Mouse (Mus musculus) limb, embryonic 13.5 days (tissue): ENCODE results near the gene Gm42742. TPM values are rescaled to one million over a fixed set of nuclear protein-coding genes. Genes with fewer than 3 reads are reported as not detected.

Experiments
- ATAC-seq: fragments of 200-750 bp; cut with Nextera tagmentation; 2 replicates; pipeline ENCODE4 v1.8.0; 2017; ENCODE audit warnings: low read depth, moderate number of reproducible peaks, moderate TSS enrichment; ENCODE audit not compliant: low FRiP score
- H3K27ac ChIP-seq: fragments of 300-500 bp; sonication (generic); 2 replicates; pipeline ENCODE4 v1.5.1; 2015; ENCODE audit warnings: inconsistent platforms, mild to moderate bottlenecking, moderate library complexity
- H3K27me3 ChIP-seq: fragments of 300-500 bp; sonication (generic); 2 replicates; pipeline ENCODE4 v1.6.1; 2015; ENCODE audit warnings: mild to moderate bottlenecking, inconsistent platforms
- H3K36me3 ChIP-seq: fragments of 300-500 bp; sonication (generic); 2 replicates; pipeline ENCODE4 v1.6.1; 2015; ENCODE audit warnings: inconsistent platforms, mild to moderate bottlenecking, moderate library complexity
- H3K4me1 ChIP-seq: fragments of 300-500 bp; sonication (generic); 2 replicates; pipeline ENCODE4 v1.6.1; 2015; ENCODE audit warnings: inconsistent platforms
- H3K4me2 ChIP-seq: fragments of 300-500 bp; sonication (generic); replicated peaks from 2 replicates; pipeline ENCODE4 v1.6.1; 2015; ENCODE audit warnings: inconsistent platforms, mild to moderate bottlenecking, moderate library complexity
- H3K4me3 ChIP-seq: fragments of 300-500 bp; sonication (generic); 2 replicates; pipeline ENCODE4 v1.5.1; 2015; ENCODE audit warnings: moderate library complexity, mild to moderate bottlenecking, inconsistent platforms
- H3K9ac ChIP-seq: fragments of 300-500 bp; sonication (generic); 2 replicates; pipeline ENCODE4 v1.6.1; 2015; ENCODE audit warnings: mild to moderate bottlenecking, inconsistent platforms
- H3K9me3 ChIP-seq: fragments of 300-500 bp; sonication (generic); 2 replicates; pipeline ENCODE4 v1.6.1; 2016; ENCODE audit warnings: inconsistent platforms
- WGBS: fragments of 180-500 bp; shearing (Covaris S2); methylation state at CpG from one replicate; pipeline ENCODE4 v1.1.7; 2015; 5-methylcytosine and 5-hydroxymethylcytosine counted together
- polyA plus RNA-seq: library from polyadenylated mRNA; unstranded; fragments of >200 nt; fragmentation: Nextera tagmentation; extraction: Ambion mirVana; gene quantifications from 2 replicates; pipeline ENCODE4 v1.2.1, GENCODE M21; 2015

The Gm42742 gene
- 52.2 and 64.8 TPM in 2 replicates for polyA plus RNA-seq

DNA sequence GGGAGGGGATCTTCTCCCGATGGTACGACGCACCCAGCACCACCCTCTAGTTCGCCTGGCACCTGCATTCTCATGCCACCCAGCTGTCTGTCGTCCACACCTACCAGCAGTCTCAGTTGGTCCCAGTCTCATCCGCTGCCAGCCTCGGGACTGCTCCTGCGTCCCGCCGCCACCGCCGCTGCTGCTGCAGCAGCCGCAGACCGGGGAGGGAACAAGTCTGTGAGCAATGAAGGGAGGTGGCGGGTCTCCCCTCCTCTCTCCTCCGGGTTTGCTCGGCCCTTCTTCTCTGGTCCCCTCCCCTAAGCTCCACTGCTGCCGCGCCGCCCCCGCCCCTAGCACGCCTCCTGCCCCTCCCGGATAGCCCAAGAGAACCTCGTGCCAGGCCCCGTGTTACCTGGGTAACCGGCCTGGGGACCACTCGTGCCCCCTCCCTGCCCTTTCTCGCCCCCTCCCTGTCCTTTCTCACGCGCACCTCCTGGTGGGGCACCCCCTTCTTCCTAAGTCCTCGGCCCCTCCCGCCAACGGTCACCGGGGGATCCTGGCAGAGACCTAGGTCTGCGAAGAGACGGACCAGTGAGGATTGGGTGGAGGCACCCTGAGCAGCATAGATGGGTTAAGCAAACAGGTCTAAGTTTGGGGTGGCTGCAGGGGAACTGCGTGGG lies at the start of gene Gm42742, which contains the start of gene Prrt2:
Gene Gm42742, minus strand, starts transcription at position 197 of the 662 bp plus-strand sequence.
Gene Prrt2, minus strand, starts transcription at position 311 of the 662 bp plus-strand sequence.
- Histone ChIP-seq H3K4me1 (peaks cover 76% of the 10 kb centered on the region), H3K27ac (peak within 1 kb of the TSS; percentile 82), H3K9ac (peak within 1 kb of the TSS; percentile 86), H3K36me3 (peaks cover 32% of the 10 kb centered on the region), H3K9me3 (no peaks in the 10 kb centered on the region), H3K27me3 (no peaks in the 10 kb centered on the region), H3K4me3 (peak within 1 kb of the TSS; percentile 66), H3K4me2 (peak within 1 kb of the TSS; percentile 98)
- peak; percentile 29 for ATAC-seq
- under 1% methylated on average over 32 of the region's 37 CpGs for WGBS

DNA sequence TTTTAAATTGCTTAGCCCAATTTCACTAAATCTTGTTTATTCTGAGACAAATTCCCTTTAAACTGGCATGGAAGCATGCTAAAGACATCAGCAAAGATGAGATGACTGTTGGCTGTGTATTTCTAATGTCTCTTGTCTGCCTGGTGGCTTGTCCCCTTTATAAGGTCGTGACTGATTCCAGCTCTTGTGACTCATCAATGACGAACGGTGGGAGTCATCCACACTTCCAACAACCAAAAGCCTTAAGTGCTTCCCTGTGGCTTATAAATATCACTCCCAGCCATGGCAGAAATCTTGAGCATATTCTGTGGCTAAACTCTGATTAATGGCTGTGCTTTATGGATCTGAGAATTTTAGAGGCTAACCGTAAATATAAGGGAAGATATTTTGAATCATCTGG lies 45.4 kb upstream of the Gm42742 start:
- 73% methylated on average over 4 of the region's 4 CpGs for WGBS
- H3K4me1 ChIP-seq: no peaks in the 10 kb centered on the region
- H3K9me3 ChIP-seq: no peaks in the 10 kb centered on the region
- H3K4me3 ChIP-seq: no peak overlapping the region
- no peak for ATAC-seq
- H3K9ac ChIP-seq: no peak overlapping the region
- H3K4me2 ChIP-seq: no peak overlapping the region
- no peaks in the 10 kb centered on the region for H3K36me3 ChIP-seq
- H3K27me3 ChIP-seq: no peaks in the 10 kb centered on the region
- no peak overlapping the region for H3K27ac ChIP-seq

DNA sequence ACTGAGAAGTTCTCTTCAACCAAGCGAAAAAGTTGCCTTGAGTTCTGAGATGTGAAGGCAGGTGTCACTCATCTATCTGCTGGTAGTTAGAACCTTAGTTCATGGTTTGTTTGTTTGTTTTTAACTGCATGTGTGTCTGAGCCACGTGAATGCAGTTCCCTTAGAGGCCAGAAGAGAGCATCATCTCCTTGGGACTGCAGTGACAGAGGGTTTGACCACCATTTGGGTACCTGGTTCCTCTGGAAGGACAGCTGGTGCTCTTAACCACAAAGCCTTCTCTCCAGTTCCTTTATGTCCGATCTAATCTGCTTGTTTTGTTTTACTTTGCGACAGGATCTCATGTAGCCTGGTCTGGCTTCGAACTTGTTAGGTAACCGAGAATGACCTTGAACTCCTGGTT lies 44.6 kb upstream of the Gm42742 start:
- Histone ChIP-seq H3K4me1 (no peaks in the 10 kb centered on the region), H3K36me3 (no peaks in the 10 kb centered on the region), H3K4me2 (no peak overlapping the region), H3K4me3 (no peak overlapping the region), H3K9me3 (no peaks in the 10 kb centered on the region), H3K27me3 (no peaks in the 10 kb centered on the region), H3K9ac (no peak overlapping the region), H3K27ac (no peak overlapping the region)
- 86% methylated on average over 6 of the region's 6 CpGs for WGBS
- ATAC-seq: no peak

DNA sequence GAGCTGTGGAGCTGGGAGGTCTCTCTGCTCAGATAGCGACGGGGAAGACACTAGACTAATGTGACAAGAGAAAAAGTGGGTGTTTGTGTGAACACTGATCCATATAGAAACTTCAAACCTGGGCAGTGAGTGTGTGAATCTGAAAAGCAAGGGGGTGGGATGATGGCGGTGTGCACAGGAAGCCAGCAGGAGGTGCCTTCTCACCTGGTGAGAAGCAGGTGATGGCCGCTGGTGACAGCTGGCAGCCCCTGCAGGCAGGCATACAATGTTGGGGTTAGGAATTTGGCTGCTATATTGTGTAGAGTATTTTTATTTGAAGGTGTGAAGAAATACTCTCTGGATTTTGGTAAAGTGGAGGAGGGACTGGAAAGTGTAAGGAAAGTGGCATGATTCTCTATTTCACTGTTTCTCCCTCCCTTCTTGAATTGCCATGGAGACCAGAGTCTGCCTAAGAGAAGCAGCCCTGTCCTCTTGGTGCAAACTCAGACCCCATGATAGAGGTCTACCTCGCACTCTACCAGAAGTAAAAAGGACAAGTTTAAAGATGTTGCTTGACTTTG lies 34.2 kb upstream of the Gm42742 start:
- H3K4me3 ChIP-seq: no peak overlapping the region
- no peaks in the 10 kb centered on the region for H3K9me3 ChIP-seq
- no peak overlapping the region for H3K4me2 ChIP-seq
- peaks cover 6% of the 10 kb centered on the region for H3K27me3 ChIP-seq
- H3K36me3 ChIP-seq: no peaks in the 10 kb centered on the region
- no peak for ATAC-seq
- no peaks in the 10 kb centered on the region for H3K4me1 ChIP-seq
- H3K27ac ChIP-seq: no peak overlapping the region
- no peak overlapping the region for H3K9ac ChIP-seq
- 76% methylated on average over 5 of the region's 5 CpGs for WGBS

DNA sequence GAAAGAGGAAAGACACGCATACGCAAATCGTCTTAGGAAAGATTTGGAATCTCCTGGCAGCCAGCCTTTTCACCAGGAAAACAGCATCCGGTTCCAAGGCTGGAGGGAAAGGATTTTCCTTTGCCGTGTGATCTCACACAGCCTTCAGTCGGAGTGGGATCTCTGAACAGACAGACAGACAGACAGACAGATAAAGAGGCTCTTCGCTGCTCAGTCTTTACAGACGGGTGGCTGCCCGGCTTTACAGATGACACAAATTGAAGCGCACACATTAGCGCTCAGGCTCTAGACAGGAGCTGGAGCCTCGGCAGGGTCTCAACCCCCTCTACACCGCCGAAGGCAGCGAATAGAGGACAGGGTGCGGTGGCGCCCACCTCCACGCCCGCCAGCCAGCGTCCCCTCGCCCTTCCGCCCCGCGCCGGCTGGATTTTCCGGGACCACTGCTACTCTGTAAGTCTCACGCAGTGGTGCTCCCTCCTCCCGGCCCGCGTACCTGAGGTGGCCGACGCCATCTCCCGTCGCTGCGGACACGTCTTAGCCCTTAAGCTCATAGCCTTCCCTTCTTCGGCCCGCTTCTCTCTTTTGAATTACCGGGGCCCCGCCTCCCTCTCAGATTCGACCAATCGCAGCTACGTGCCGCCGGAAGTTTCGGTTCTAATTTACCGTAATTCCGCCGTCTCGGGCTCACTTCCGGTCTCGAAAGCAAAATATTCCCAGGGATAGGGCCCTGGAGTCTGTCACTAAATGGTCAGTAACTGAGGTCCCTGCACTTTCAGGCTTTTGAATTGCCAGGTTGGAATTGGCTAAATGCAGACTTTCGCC lies 21.2 kb upstream of the Gm42742 start, which contains the start of gene Kif22:
Gene Kif22, minus strand, starts transcription at position 621 of the 822 bp plus-strand sequence.
- Histone ChIP-seq H3K27me3 (no peaks in the 10 kb centered on the region), H3K4me3 (peak within 1 kb of the TSS; percentile 86), H3K27ac (peak within 1 kb of the TSS; percentile 73), H3K9ac (peak within 1 kb of the TSS; percentile 90), H3K4me2 (peak within 1 kb of the TSS; percentile 89), H3K4me1 (peaks cover 20% of the 10 kb centered on the region), H3K9me3 (no peaks in the 10 kb centered on the region), H3K36me3 (peaks cover 20% of the 10 kb centered on the region)
- ATAC-seq: peak; percentile 86
- under 1% methylated on average over 53 of the region's 53 CpGs for WGBS

DNA sequence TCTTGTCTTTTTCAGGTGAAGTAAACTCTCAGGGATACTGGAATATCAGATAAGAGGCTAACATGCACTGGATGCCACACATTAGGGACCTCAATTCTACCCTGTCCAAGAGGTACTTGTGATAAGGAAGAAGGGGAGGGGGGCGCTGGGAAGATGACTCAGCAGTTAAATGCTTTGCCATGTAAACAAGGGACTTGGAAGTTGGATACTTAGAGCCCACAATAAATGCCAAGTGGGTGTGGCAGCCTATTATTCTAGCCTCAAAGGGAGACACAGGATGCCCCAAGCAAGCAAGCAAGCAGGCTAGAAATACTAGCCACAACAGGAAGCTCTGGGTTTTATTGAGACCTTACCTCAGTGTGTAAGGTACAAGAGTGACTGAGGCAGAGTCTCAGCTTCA lies 10.3 kb upstream of the Gm42742 start:
- H3K4me3 ChIP-seq: no peak overlapping the region
- H3K9ac ChIP-seq: no peak overlapping the region
- H3K36me3 ChIP-seq: peaks cover 83% of the 10 kb centered on the region
- H3K4me1 ChIP-seq: peaks cover 11% of the 10 kb centered on the region
- H3K27ac ChIP-seq: no peak overlapping the region
- H3K4me2 ChIP-seq: no peak overlapping the region
- WGBS: 82% methylated on average over 1 of the region's 1 CpGs
- H3K27me3 ChIP-seq: no peaks in the 10 kb centered on the region
- no peaks in the 10 kb centered on the region for H3K9me3 ChIP-seq
- no peak for ATAC-seq

DNA sequence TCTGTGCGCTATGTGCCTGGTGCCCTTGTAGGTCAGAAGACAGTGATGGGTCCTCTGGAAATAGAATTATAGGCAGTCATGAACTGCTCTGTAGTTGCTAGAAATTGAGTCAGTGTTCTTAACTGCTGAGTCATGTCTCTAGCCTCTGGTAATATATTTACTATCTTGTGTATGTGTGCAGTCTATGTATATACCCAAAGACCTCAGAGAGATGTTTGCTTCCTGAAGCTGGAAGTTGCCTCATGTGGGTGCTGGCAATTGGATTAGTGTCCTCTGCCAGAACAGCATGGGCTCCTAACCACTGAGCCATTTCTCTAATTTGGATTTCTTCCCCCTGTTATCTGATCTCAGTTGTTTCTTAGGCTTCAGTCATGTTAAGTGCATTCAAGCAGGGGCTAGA lies 9.3 kb upstream of the Gm42742 start:
- Histone ChIP-seq H3K9ac (no peak overlapping the region), H3K36me3 (peaks cover 74% of the 10 kb centered on the region), H3K27me3 (no peaks in the 10 kb centered on the region), H3K27ac (no peak overlapping the region), H3K9me3 (no peaks in the 10 kb centered on the region), H3K4me2 (no peak overlapping the region), H3K4me3 (no peak overlapping the region), H3K4me1 (peaks cover 11% of the 10 kb centered on the region)
- ATAC-seq: no peak
- 97% methylated on average over 1 of the region's 1 CpGs for WGBS

DNA sequence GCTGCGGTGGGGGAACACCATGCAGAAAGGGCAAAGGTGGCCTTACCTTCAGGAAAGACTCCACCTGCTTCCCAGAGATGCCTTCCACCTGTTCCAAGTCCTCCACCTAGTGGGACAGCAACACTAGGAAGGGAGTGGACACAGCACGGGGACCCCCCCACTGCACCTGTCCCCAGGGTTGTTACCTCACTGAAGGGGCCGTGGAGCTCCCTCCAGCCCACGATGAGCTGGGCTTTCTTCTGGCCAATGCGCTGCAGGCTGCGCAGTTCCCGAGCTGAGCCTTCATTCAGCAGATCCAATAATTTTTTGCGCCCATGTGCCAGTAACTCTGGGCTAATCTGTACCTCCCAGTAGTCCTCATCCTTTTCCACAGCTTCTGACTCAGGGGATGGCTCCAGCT lies 7.0 kb upstream of the Gm42742 start:
- H3K27me3 ChIP-seq: no peaks in the 10 kb centered on the region
- H3K9me3 ChIP-seq: no peaks in the 10 kb centered on the region
- peak overlapping the region; percentile 94 for H3K4me3 ChIP-seq
- peak overlapping the region; percentile 77 for H3K4me2 ChIP-seq
- peak overlapping the region; percentile 99 for H3K27ac ChIP-seq
- WGBS: 63% methylated on average over 8 of the region's 8 CpGs
- ATAC-seq: no peak
- peaks cover 31% of the 10 kb centered on the region for H3K4me1 ChIP-seq
- peaks cover 70% of the 10 kb centered on the region for H3K36me3 ChIP-seq
- H3K9ac ChIP-seq: peak overlapping the region; percentile 65

DNA sequence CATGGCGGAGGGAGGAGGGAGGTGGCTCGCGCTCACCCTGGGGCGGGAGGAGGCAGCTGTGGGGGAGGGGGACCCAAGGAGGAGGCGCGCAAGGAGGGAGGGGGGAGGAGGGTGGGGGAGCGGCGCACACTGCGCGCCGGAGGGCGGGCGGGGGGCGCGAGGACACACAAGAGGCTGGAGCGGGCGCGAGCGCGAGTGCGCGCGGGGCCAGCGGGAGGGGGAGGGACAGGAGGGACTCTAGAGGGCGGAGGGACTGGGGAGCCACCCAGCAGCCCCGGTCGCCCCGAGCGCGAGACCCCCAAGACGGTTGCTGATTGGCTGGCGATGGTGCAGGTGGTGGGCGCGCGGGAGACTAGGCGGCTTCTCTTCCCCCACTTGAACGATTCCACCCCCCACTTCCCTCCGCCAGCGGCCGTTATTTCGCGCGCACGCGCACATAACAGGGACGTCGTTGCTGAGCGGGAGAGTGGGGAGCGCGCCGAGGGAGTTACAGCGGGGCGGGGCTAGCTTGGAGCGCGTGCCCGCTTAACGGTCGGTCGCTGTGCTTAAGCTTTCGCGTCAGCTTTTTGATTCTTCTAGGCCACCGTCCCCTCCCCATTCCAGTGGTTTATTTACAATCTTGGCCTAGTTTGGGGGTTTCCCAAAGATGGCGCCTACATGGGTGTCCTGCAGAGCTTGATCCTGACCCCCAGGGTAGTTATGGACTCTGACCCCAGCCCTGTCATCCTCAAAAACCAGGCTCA lies 6.3 kb upstream of the Gm42742 start, which contains the start of gene Maz:
Gene Maz, minus strand, starts transcription at position 54 of the 743 bp plus-strand sequence.
- Histone ChIP-seq H3K4me3 (peak within 1 kb of the TSS; percentile 94), H3K9ac (peak within 1 kb of the TSS; percentile 99), H3K4me2 (peak within 1 kb of the TSS; percentile 98), H3K4me1 (peaks cover 38% of the 10 kb centered on the region), H3K27me3 (no peaks in the 10 kb centered on the region), H3K36me3 (peaks cover 70% of the 10 kb centered on the region), H3K27ac (peak within 1 kb of the TSS; percentile 99), H3K9me3 (no peaks in the 10 kb centered on the region)
- peak; percentile 92 for ATAC-seq
- 0% methylated on average over 55 of the region's 63 CpGs for WGBS

DNA sequence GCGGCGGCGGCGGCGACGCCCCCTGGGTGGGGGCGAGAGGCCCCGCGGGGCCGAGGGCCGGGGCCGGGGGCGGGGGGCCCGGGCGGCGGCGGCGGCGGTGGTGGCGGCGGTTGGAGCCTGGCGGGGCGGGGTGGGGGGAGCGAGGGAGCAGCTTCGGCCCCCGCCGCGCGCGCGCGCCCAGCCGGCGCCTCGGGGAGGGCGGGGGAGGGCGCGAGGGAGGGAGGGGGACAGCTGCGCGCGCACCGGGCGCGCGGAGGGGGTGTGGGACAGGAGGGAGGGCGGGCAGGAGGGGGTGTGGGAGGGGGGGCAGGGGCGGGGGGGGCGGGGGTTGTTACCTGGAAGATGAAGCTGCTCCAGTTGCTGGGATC lies 5.7 kb upstream of the Gm42742 start:
- H3K27me3 ChIP-seq: no peaks in the 10 kb centered on the region
- H3K36me3 ChIP-seq: peaks cover 70% of the 10 kb centered on the region
- no peak for ATAC-seq
- peak overlapping the region; percentile 94 for H3K4me3 ChIP-seq
- H3K27ac ChIP-seq: peak overlapping the region; percentile 99
- peaks cover 44% of the 10 kb centered on the region for H3K4me1 ChIP-seq
- 0% methylated on average over 5 of the region's 48 CpGs for WGBS
- peak overlapping the region; percentile 99 for H3K9ac ChIP-seq
- no peaks in the 10 kb centered on the region for H3K9me3 ChIP-seq
- H3K4me2 ChIP-seq: peak overlapping the region; percentile 98

DNA sequence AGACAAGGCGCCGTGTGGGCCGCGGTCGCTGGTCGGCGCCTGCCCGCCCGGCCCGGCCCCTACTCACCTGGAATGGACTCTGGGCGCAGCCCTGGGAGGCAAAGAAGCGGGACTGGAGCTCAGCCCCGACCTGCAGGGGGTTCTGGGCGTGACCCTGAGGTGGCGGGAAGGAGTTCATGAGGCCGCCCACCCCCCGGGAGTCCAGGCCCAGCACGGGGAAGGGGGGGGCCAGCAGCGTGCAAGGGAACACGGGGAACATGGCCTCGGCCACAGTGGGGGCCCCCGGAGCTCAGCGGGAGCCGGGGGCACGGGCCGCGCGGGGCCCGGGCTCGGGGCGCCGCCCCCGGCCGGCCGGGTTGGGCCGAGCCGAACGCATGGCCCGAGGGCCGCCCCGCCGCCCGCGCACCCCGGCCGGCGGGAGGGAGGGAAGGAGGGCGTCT lies 5.3 kb upstream of the Gm42742 start:
- WGBS: 4% methylated on average over 5 of the region's 48 CpGs
- ATAC-seq: peak; percentile 25
- Histone ChIP-seq H3K27me3 (no peaks in the 10 kb centered on the region), H3K36me3 (peaks cover 66% of the 10 kb centered on the region), H3K27ac (peak overlapping the region; percentile 99), H3K4me1 (peaks cover 48% of the 10 kb centered on the region), H3K4me2 (peak overlapping the region; percentile 98), H3K4me3 (peak overlapping the region; percentile 94), H3K9me3 (no peaks in the 10 kb centered on the region), H3K9ac (peak overlapping the region; percentile 99)
